Mouse (Mus musculus): Measurements from ENCODE around the gene Rpl10.
A peak's percentile ranks its signal among the peaks of the same experiment; 100 is the strongest.

Rpl10 gene

GRCm38 (mm10) chrX:74270062-74270901 is at the start of gene Rpl10:
Gene Rpl10, plus strand, starts transcription at chrX:74270812.
- DNase-seq, result peak; percentile 97

- DNase-seq, result no peak
Measured at GRCm38 (mm10) chrX:74230038-74230437, 40.6 kb upstream of the Rpl10 start.

GRCm38 (mm10) chrX:74233196-74233595 is 37.4 kb upstream of the Rpl10 start:
- DNase-seq, result no peak

GRCm38 (mm10) chrX:74240332-74240731 is 30.3 kb upstream of the Rpl10 start:
- no peak for DNase-seq

GRCm38 (mm10) chrX:74243396-74243795 is 27.2 kb upstream of the Rpl10 start:
- peak; percentile 11 for DNase-seq

GRCm38 (mm10) chrX:74243807-74244206 is 26.8 kb upstream of the Rpl10 start:
- peak; percentile 10 for DNase-seq

GRCm38 (mm10) chrX:74244614-74245083 is 26.0 kb upstream of the Rpl10 start:
- DNase-seq, result peak; percentile 56

GRCm38 (mm10) chrX:74245107-74245506 is 25.5 kb upstream of the Rpl10 start:
- no peak for DNase-seq

- peak; percentile 66 for DNase-seq
Measured at GRCm38 (mm10) chrX:74245687-74246086, 24.9 kb upstream of the Rpl10 start.

- DNase-seq, result peak; percentile 92
Measured at GRCm38 (mm10) chrX:74246213-74246681, 24.4 kb upstream of the Rpl10 start.

- DNase-seq, result no peak
Measured at GRCm38 (mm10) chrX:74246693-74247092, 23.9 kb upstream of the Rpl10 start.

- peak; percentile 66 for DNase-seq
Measured at GRCm38 (mm10) chrX:74248651-74249050, 22.0 kb upstream of the Rpl10 start.

GRCm38 (mm10) chrX:74249615-74250014 is 21.0 kb upstream of the Rpl10 start, which contains the start of gene Flna:
Gene Flna, minus strand, starts transcription at chrX:74249820.
- peak; percentile 63 for DNase-seq

GRCm38 (mm10) chrX:74254153-74254887 is 16.3 kb upstream of the Rpl10 start, which contains the start of gene Emd:
Gene Emd, plus strand, starts transcription at chrX:74254687.
- DNase-seq, result peak; percentile 95

- DNase-seq, result no peak
Measured at GRCm38 (mm10) chrX:74254888-74255565, 15.6 kb upstream of the Rpl10 start.

GRCm38 (mm10) chrX:74257746-74258145 is 12.9 kb upstream of the Rpl10 start:
- DNase-seq, result no peak

- DNase-seq, result no peak
Measured at GRCm38 (mm10) chrX:74269736-74270061, 913 bp upstream of the Rpl10 start.

- DNase-seq, result peak; percentile 50
Measured at GRCm38 (mm10) chrX:74270902-74271551, 415 bp downstream of the Rpl10 start.

- DNase-seq, result peak; percentile 22
Measured at GRCm38 (mm10) chrX:74273422-74274322, 3.1 kb downstream of the Rpl10 start.

- no peak for DNase-seq
Measured at GRCm38 (mm10) chrX:74277916-74278315, 7.3 kb downstream of the Rpl10 start.

GRCm38 (mm10) chrX:74281041-74281731 is 10.6 kb downstream of the Rpl10 start:
- no peak for DNase-seq
